Mouse (Mus musculus) lung, embryonic 16.5 days (tissue): ENCODE measurements at regions not wholly inside any gene's neighbourhood (a gene's known extent, or its start where the extent isn't known, plus 50 kb on each side); places are given as distances from the start of the nearest gene placed in this dataset.
"Not testable (repeated sequence)": the region's sequence is repeated elsewhere in the genome, so short reads cannot be mapped to it uniquely, and the experiment has no call there.

Source experiments
- ATAC-seq: fragments of 200-750 bp; cut with Nextera tagmentation; 2 replicates; pipeline ENCODE4 v1.8.0; 2017; ENCODE audit warnings: low read depth, mild to moderate bottlenecking, moderate library complexity
- H3K27ac ChIP-seq: fragments of 300-500 bp; sonication (generic); 2 replicates; pipeline ENCODE4 v1.5.1; 2014; ENCODE audit warnings: mild to moderate bottlenecking, control low read depth, low read length
- H3K27me3 ChIP-seq: fragments of 300-500 bp; sonication (generic); 2 replicates; pipeline ENCODE4 v1.6.1; 2014; ENCODE audit warnings: low read depth, low read length, mixed read lengths; ENCODE audit not compliant: control insufficient read depth, insufficient read depth
- H3K36me3 ChIP-seq: fragments of 300-500 bp; sonication (generic); 2 replicates; pipeline ENCODE4 v1.6.1; 2014; ENCODE audit warnings: low read length; ENCODE audit not compliant: control insufficient read depth, insufficient read depth
- H3K4me1 ChIP-seq: fragments of 300-500 bp; sonication (generic); replicated peaks from 2 replicates; pipeline ENCODE4 v1.6.1; 2014; ENCODE audit warnings: low read length, mixed read lengths; ENCODE audit not compliant: control insufficient read depth, insufficient read depth
- H3K4me2 ChIP-seq: fragments of 300-500 bp; sonication (generic); 2 replicates; pipeline ENCODE4 v1.6.1; 2014; ENCODE audit warnings: low read depth, low read length, control low read depth
- H3K4me3 ChIP-seq: fragments of 300-500 bp; sonication (generic); 2 replicates; pipeline ENCODE4 v1.5.1; 2014; ENCODE audit warnings: mild to moderate bottlenecking, low read length, control low read depth
- H3K9ac ChIP-seq: fragments of 300-500 bp; sonication (generic); 2 replicates; pipeline ENCODE4 v1.6.1; 2014; ENCODE audit warnings: low read length, control low read depth
- H3K9me3 ChIP-seq: fragments of 300-500 bp; sonication (generic); 2 replicates; pipeline ENCODE4 v1.6.1; 2016; ENCODE audit warnings: low read length; ENCODE audit not compliant: control insufficient read depth
- WGBS: fragments of 180-500 bp; shearing (Covaris S2); extraction: QIAGEN DNeasy Blood & Tissue Kit; methylation state at CpG from one replicate; pipeline ENCODE4 v1.1.7; 2014; 5-methylcytosine and 5-hydroxymethylcytosine counted together

DNA sequence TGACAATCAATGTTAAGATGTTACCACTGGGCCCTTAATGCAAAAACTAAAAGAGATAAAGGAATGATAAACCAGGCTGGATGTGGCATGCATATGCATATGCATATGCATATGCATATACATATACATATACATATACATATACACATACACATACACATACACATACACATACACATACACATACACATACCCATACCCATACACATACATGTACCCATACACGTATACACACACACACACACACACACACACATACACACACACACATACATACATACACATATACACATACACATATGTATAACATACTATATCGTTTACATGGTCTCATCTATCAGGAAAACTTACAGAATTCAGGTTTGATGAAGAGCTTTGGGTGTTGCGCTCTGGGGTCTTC lies 78.5 kb upstream of the Frem2 start:
- H3K36me3 ChIP-seq, H3K27ac ChIP-seq, H3K4me3 ChIP-seq, ATAC-seq, H3K4me2 ChIP-seq, H3K27me3 ChIP-seq, H3K9me3 ChIP-seq, H3K4me1 ChIP-seq, H3K9ac ChIP-seq: not testable (repeated sequence)
- 89% methylated on average over 3 of the region's 3 CpGs for WGBS

DNA sequence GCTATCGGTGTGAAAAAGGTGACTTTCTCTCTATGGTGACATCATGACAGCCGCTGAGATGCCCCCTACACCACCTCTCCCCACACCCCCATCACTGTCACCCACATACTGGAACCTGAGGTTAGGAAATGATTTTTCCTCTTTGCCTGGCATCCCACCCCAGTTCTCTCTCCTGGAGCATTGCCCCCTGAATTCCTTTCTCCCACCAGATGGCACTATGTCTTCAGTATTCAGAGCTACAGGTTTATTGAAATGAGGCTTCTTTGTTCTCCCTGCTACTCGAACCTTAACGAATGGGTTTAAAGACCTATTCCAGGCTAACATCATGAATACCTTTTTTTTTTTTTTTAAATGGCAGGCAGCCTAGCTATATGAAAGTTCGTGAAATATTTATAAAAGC lies 78.0 kb upstream of the Frem2 start:
- WGBS: 34% methylated on average over 5 of the region's 5 CpGs
- ATAC-seq: no peak
- Histone ChIP-seq H3K36me3 (no peaks in the 10 kb centered on the region), H3K4me3 (no peak overlapping the region), H3K9me3 (no peaks in the 10 kb centered on the region), H3K27ac (no peak overlapping the region), H3K27me3 (no peaks in the 10 kb centered on the region), H3K4me2 (no peak overlapping the region), H3K4me1 (0 out of 2 replicates have a peak, but pooled peaks cover 2% of the 10 kb centered on the region), H3K9ac (no peak overlapping the region)

DNA sequence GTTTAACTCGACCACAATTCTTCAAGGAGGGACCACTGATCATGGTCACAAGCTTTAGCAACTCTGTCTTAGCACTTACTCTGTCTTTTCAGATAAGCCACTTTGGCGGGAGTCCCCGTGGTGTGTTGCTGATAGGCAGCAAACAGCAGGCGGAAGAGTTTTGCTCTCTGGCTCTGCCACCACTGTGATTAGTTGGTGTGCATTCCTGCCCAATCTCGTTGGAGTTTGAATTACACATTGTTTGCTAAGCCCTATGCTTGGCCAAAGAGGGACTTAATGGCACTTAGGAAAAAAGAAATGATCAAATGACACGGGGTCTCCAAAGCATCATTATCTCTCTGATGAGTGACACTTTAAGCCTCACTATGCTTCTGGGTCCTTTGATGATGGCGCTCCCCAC lies 73.3 kb upstream of the Frem2 start:
- Histone ChIP-seq H3K9me3 (peaks cover 2% of the 10 kb centered on the region; the same call in 1 of the 2 replicates), H3K36me3 (no peaks in the 10 kb centered on the region), H3K27ac (no peak overlapping the region), H3K9ac (no peak overlapping the region), H3K27me3 (no peaks in the 10 kb centered on the region), H3K4me3 (no peak overlapping the region), H3K4me1 (0 out of 2 replicates have a peak, but pooled peaks cover 3% of the 10 kb centered on the region), H3K4me2 (peak overlapping the region; percentile 8; the same call in 1 of the 2 replicates)
- ATAC-seq: 0 out of 2 replicates have a peak, but pooled peaks have one; percentile 43
- 5% methylated on average over 7 of the region's 7 CpGs for WGBS

GRCm38 (mm10) chr3:53729810-53730209 lies 72.7 kb upstream of the Frem2 start:
- Histone ChIP-seq H3K9ac (no peak overlapping the region), H3K4me3 (no peak overlapping the region), H3K4me1 (0 out of 2 replicates have a peak, but pooled peaks cover 3% of the 10 kb centered on the region), H3K9me3 (peaks cover 2% of the 10 kb centered on the region; the same call in 1 of the 2 replicates), H3K4me2 (no peak overlapping the region), H3K27me3 (no peaks in the 10 kb centered on the region), H3K27ac (no peak overlapping the region), H3K36me3 (no peaks in the 10 kb centered on the region)
- WGBS: 14% methylated on average over 5 of the region's 5 CpGs
- ATAC-seq: peak; percentile 52; the same call in 1 of the 2 replicates

- 0 out of 2 replicates have a peak, but pooled peaks cover 3% of the 10 kb centered on the region for H3K4me1 ChIP-seq
- no peak overlapping the region for H3K9ac ChIP-seq
- 92% methylated on average over 10 of the region's 10 CpGs for WGBS
- no peaks in the 10 kb centered on the region for H3K36me3 ChIP-seq
- H3K9me3 ChIP-seq: peaks cover 2% of the 10 kb centered on the region; the same call in 1 of the 2 replicates
- H3K4me3 ChIP-seq: no peak overlapping the region
- no peak for ATAC-seq
- H3K4me2 ChIP-seq: no peak overlapping the region
- no peaks in the 10 kb centered on the region for H3K27me3 ChIP-seq
- H3K27ac ChIP-seq: no peak overlapping the region
Measured at GRCm38 (mm10) chr3:53729131-53729530, 72.0 kb upstream of the Frem2 start.

- no peaks in the 10 kb centered on the region for H3K27me3 ChIP-seq
- no peak overlapping the region for H3K4me3 ChIP-seq
- no peak for ATAC-seq
- H3K36me3 ChIP-seq: no peaks in the 10 kb centered on the region
- 67% methylated on average over 1 of the region's 1 CpGs for WGBS
- H3K27ac ChIP-seq: no peak overlapping the region
- 0 out of 2 replicates have a peak, but pooled peaks cover 3% of the 10 kb centered on the region for H3K4me1 ChIP-seq
- H3K9ac ChIP-seq: no peak overlapping the region
- H3K9me3 ChIP-seq: peaks cover 2% of the 10 kb centered on the region; the same call in 1 of the 2 replicates
- H3K4me2 ChIP-seq: no peak overlapping the region
Measured at GRCm38 (mm10) chr3:53727737-53728136, 70.6 kb upstream of the Frem2 start.

DNA sequence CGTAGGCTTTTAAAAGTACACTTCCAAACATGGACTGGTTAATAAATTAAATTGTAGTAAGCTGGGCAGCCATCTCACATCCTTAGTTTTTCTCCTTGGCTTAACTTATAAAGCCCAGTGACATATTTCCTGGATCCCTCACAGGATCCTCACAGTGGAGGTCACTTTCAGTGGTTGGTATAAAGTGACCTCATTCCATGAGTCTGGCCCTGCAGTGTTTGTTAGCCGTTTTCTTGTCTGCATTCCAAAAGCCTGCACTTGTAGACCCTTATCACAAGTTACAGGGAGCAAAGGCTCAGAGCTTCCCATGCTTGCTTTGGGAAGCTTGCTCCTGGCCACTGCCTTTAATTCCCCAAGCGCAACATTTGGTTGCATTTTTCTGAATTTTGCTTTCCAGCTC lies 49.9 kb upstream of the Frem2 start:
- Histone ChIP-seq H3K9me3 (no peaks in the 10 kb centered on the region), H3K4me1 (peaks cover 11% of the 10 kb centered on the region), H3K36me3 (no peaks in the 10 kb centered on the region), H3K27ac (no peak overlapping the region), H3K9ac (no peak overlapping the region), H3K4me2 (no peak overlapping the region), H3K4me3 (no peak overlapping the region), H3K27me3 (no peaks in the 10 kb centered on the region)
- ATAC-seq: peak; percentile 69; the same call in 1 of the 2 replicates
- WGBS: 51% methylated on average over 3 of the region's 3 CpGs
